Mouse (Mus musculus) liver, embryonic 16.5 days (tissue): ENCODE results near the gene Trim8. TPM values are rescaled to one million over a fixed set of nuclear protein-coding genes. Genes with fewer than 3 reads are reported as not detected.

ENCODE experiments used
- ATAC-seq: fragments of 200-750 bp; cut with Nextera tagmentation; 2 replicates; pipeline ENCODE4 v1.8.0; 2017; ENCODE audit warnings: low read depth, mild to moderate bottlenecking, moderate number of reproducible peaks, moderate library complexity
- H3K27ac ChIP-seq: fragments of 300-500 bp; sonication (generic); 2 replicates; pipeline ENCODE4 v1.5.1; 2014; ENCODE audit warnings: mild to moderate bottlenecking, low read length
- H3K27me3 ChIP-seq: fragments of 300-500 bp; sonication (generic); 2 replicates; pipeline ENCODE4 v1.6.1; 2014; ENCODE audit warnings: low read depth, low read length, mixed read lengths; ENCODE audit not compliant: control insufficient read depth, insufficient read depth
- H3K36me3 ChIP-seq: fragments of 300-500 bp; sonication (generic); 2 replicates; pipeline ENCODE4 v1.6.1; 2014; ENCODE audit warnings: mild to moderate bottlenecking; ENCODE audit not compliant: control insufficient read depth, insufficient read depth
- H3K4me1 ChIP-seq: fragments of 300-500 bp; sonication (generic); 2 replicates; pipeline ENCODE4 v1.6.1; 2014; ENCODE audit warnings: low read depth, low read length, mixed read lengths; ENCODE audit not compliant: control insufficient read depth
- H3K4me2 ChIP-seq: fragments of 300-500 bp; sonication (generic); 2 replicates; pipeline ENCODE4 v1.6.1; 2014; ENCODE audit warnings: low read depth, low read length, mixed read lengths
- H3K4me3 ChIP-seq: fragments of 300-500 bp; sonication (generic); 2 replicates; pipeline ENCODE4 v1.5.1; 2014; ENCODE audit warnings: low read depth, mild to moderate bottlenecking, low read length
- H3K9ac ChIP-seq: fragments of 300-500 bp; sonication (generic); 2 replicates; pipeline ENCODE4 v1.6.1; 2014; ENCODE audit warnings: low read depth, low read length
- H3K9me3 ChIP-seq: fragments of 300-500 bp; sonication (generic); replicated peaks from 2 replicates; pipeline ENCODE4 v1.6.1; 2016; ENCODE audit warnings: low read length; ENCODE audit not compliant: control insufficient read depth
- WGBS: fragments of 180-500 bp; shearing (Covaris S2); extraction: QIAGEN DNeasy Blood & Tissue Kit; methylation state at CpG from one replicate; pipeline ENCODE4 v1.1.7; 2014; ENCODE audit not compliant: insufficient replicate concordance; 5-methylcytosine and 5-hydroxymethylcytosine counted together
- polyA plus RNA-seq: library from polyadenylated mRNA; unstranded; fragments of >200 nt; fragmentation: Nextera tagmentation; extraction: Ambion mirVana; gene quantifications from 2 replicates; pipeline ENCODE4 v1.2.1, GENCODE M21; 2015

The Trim8 gene
- polyA plus RNA-seq, 1 experiment from 2014 or later = 10.5 TPM

DNA sequence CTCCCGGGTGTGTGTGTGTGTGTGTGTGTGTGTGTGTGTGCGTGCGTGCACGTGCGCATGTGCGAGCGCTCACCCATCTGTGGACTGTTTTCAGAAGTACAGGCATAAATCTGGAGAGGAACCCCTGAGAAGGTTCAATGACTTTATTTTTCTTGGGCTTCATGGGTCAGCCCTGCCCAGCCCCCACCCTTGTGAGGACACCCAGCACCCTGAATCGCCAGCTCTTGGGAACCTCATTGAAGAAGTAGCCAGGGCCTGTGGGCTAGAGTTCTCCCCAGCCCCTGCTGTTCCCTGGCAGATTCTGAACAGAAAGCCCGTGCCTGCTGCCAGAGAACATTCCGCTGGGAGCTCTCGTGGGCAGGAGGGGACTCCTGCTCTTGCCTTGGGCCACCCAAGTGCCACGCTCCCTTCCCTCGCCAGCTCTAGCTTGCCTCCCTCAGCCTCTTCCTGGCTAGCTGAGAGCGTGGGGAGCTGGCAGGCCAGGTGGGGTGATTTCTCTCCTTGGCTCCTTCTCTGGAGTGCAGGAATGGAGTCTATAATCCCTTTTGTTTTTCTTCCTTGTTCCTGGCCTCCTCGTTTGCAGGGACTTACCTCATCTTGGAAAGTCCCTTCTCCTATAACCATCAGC lies 17.7 kb upstream of the Trim8 start:
- Histone ChIP-seq H3K9ac (no peak overlapping the region), H3K4me1 (peaks cover 48% of the 10 kb centered on the region), H3K9me3 (no peaks in the 10 kb centered on the region), H3K4me3 (no peak overlapping the region), H3K36me3 (no peaks in the 10 kb centered on the region), H3K27ac (peak overlapping the region; percentile 62; the same call in 1 of the 2 replicates), H3K4me2 (no peak overlapping the region), H3K27me3 (no peaks in the 10 kb centered on the region)
- no peak for ATAC-seq
- 67% methylated on average over 15 of the region's 15 CpGs for WGBS

DNA sequence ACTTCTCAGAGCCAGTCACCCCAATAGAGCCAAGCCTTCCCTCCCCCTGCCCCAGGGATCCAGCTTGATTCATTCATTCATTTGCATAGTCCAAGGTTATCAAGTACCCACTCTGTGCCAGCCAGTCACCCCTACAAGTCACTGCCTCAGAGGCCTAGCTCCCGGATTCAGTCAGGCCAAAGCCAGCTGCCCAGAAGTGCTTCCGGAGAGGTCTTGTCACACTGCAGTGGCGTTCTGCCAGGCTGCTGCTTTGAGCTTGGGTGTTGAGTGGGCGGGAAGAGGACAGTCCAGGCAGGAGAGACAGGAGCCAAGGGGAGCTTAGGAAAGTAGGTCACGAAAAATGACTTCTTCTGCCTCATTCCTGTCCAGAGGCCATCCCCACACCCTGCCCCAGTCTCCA lies 17.0 kb upstream of the Trim8 start:
- Histone ChIP-seq H3K9ac (no peak overlapping the region), H3K4me2 (no peak overlapping the region), H3K9me3 (no peaks in the 10 kb centered on the region), H3K27me3 (no peaks in the 10 kb centered on the region), H3K36me3 (no peaks in the 10 kb centered on the region), H3K4me3 (no peak overlapping the region), H3K27ac (peak overlapping the region; percentile 65), H3K4me1 (peaks cover 46% of the 10 kb centered on the region)
- 73% methylated on average over 5 of the region's 5 CpGs for WGBS
- ATAC-seq = peak; percentile 70

DNA sequence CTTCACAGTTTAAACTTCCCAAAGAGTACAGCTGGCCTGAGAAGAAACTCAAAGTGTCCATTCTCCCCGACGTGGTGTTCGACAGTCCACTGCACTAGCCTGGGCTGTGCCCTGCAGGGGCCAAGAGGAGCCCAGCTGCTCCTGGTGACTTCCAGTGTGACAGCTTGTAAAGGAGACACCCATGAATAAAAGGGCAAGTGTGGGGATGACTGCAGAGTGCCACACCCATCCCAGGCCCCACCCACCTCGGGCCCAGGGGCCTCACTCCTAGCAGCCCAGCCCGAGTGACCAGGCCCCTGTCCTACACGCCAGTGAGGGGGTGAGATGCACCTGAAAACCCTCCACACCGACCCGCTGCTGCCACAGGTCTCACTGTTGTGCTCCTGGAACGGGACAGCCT lies 15.7 kb upstream of the Trim8 start:
- no peak overlapping the region for H3K27ac ChIP-seq
- H3K36me3 ChIP-seq = no peaks in the 10 kb centered on the region
- no peak for ATAC-seq
- H3K27me3 ChIP-seq = no peaks in the 10 kb centered on the region
- no peak overlapping the region for H3K4me3 ChIP-seq
- no peaks in the 10 kb centered on the region for H3K9me3 ChIP-seq
- WGBS = 54% methylated on average over 9 of the region's 9 CpGs
- peaks cover 46% of the 10 kb centered on the region for H3K4me1 ChIP-seq
- H3K9ac ChIP-seq = no peak overlapping the region
- H3K4me2 ChIP-seq = no peak overlapping the region

DNA sequence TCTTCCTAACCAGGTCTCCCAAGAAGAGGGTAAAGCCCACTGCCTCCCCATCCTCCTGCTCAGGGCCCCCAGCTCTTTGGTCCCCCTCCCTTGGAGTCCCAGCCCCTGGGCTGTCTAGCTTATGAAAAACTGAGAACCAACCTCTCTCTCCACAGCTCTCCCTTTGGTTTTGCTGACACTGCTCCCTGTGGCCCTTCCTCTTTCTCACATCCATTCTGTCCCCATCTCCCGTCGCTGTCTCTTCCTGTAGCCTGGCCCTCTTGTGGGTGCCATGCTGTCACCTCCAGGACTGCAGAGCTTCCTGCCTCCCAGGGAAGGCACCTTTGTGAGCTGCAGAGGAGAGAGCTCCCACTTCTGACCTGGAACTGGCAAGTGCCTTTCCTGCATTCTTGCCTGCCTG lies 14.8 kb upstream of the Trim8 start:
- WGBS = 11% methylated on average over 2 of the region's 2 CpGs
- no peak for ATAC-seq
- H3K4me1 ChIP-seq = peaks cover 44% of the 10 kb centered on the region

DNA sequence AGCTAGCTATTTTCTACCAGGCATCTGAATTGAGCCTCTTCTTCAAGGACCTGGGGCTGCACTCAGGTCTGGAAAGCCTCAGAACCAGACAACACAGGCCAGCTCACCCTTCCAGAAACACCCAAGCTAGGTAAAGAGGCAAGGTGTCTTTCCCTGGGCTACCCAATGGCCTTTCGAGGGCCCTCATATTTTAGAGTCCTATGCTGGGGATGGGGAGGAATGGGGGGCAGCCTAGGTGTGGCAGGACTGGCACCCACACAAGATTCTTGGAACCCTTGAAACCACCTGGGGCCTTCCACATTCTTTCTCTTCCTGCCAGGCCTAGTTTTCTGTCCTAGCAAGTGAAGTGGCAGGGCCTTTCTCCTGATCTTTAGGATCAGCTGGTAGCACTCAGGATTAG lies 12.1 kb upstream of the Trim8 start:
- 64% methylated on average over 1 of the region's 1 CpGs for WGBS
- Histone ChIP-seq H3K4me2 (no peak overlapping the region), H3K4me1 (peaks cover 22% of the 10 kb centered on the region)

More for the DNA sequence above, 14.8 kb upstream of the Trim8 start:
- Histone ChIP-seq H3K27ac (0 out of 2 replicates have a peak overlapping the region, but pooled peaks have one; percentile 14), H3K4me2 (no peak overlapping the region), H3K4me3 (no peak overlapping the region), H3K36me3 (no peaks in the 10 kb centered on the region), H3K27me3 (no peaks in the 10 kb centered on the region), H3K9me3 (no peaks in the 10 kb centered on the region), H3K9ac (no peak overlapping the region)

DNA sequence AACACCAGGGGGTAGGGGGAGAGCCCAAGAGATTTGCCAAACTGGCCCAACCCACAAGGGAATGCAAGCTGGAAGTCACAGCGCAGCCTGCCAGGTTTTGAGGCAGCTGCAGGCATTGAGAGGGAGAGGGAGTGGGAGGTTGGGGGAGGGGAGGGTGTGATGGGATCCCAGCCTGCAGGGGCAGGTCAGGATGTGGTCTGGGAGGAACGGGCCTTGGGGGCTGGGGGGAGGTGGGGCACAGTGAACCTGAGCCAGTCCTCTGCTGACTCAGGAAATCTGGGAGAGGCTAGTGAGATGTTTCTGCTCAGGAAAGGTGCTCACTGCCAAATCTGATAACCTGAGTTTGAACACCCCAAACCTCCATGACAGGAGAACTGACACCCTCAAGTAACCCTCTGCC lies 10.9 kb upstream of the Trim8 start:
- Histone ChIP-seq H3K4me1 (peaks cover 12% of the 10 kb centered on the region), H3K27me3 (no peaks in the 10 kb centered on the region), H3K27ac (no peak overlapping the region), H3K9ac (no peak overlapping the region), H3K9me3 (no peaks in the 10 kb centered on the region), H3K4me3 (no peak overlapping the region), H3K4me2 (no peak overlapping the region), H3K36me3 (no peaks in the 10 kb centered on the region)
- 18% methylated on average over 2 of the region's 2 CpGs for WGBS
- ATAC-seq = no peak

More for the DNA sequence above, 12.1 kb upstream of the Trim8 start:
- H3K4me3 ChIP-seq = no peak overlapping the region
- no peak overlapping the region for H3K9ac ChIP-seq
- no peaks in the 10 kb centered on the region for H3K9me3 ChIP-seq
- no peak for ATAC-seq
- H3K27ac ChIP-seq = no peak overlapping the region
- no peaks in the 10 kb centered on the region for H3K36me3 ChIP-seq
- no peaks in the 10 kb centered on the region for H3K27me3 ChIP-seq

DNA sequence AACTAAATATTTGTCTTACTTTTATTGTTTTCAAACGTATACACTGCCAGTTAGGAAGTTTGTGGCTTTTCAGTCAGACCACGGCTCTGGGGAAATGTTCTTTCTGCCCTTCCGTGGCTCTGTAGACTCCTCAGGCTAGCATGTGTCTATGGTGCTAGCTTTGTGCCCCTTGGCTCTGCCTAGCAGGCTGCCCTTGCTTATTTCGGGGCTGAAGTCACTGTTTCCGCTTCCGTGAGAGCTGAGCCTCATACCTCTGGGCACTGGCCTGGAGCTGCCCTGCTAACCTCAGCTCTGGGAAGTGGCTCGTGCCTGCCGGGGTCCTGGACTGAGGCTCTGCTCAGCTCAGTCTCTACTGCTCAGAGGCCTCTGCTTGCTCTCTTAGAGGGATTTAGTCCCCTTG lies 6.4 kb upstream of the Trim8 start:
- Histone ChIP-seq H3K4me2 (no peak overlapping the region), H3K9me3 (no peaks in the 10 kb centered on the region), H3K9ac (no peak overlapping the region), H3K27me3 (no peaks in the 10 kb centered on the region), H3K27ac (no peak overlapping the region), H3K4me1 (peaks cover 8% of the 10 kb centered on the region), H3K36me3 (no peaks in the 10 kb centered on the region), H3K4me3 (no peak overlapping the region)
- 50% methylated on average over 8 of the region's 8 CpGs for WGBS
- no peak for ATAC-seq

DNA sequence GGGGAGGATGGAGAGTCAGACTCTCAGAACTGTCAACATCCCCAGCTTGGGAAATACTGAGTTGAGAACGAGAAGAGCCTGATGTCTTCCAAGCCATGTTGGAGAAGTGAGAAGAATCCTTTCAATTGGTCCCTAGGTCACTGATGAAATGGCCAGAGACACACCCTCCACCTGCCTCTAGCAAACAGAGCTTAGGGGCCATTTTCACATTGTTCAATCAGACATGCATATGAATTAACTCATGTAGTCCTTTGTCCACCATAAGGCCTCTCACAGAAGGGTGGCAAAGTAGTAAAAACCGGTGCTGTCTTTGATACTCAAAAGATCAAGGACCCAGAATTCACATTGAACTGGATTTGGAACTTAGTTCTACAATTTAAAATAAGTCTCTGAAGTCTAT lies 4.3 kb upstream of the Trim8 start:
- Histone ChIP-seq H3K4me1 (peaks cover 8% of the 10 kb centered on the region), H3K27ac (no peak overlapping the region), H3K36me3 (no peaks in the 10 kb centered on the region), H3K4me3 (no peak overlapping the region), H3K9ac (no peak overlapping the region), H3K9me3 (no peaks in the 10 kb centered on the region), H3K27me3 (no peaks in the 10 kb centered on the region), H3K4me2 (no peak overlapping the region)
- 65% methylated on average over 2 of the region's 2 CpGs for WGBS
- no peak for ATAC-seq

DNA sequence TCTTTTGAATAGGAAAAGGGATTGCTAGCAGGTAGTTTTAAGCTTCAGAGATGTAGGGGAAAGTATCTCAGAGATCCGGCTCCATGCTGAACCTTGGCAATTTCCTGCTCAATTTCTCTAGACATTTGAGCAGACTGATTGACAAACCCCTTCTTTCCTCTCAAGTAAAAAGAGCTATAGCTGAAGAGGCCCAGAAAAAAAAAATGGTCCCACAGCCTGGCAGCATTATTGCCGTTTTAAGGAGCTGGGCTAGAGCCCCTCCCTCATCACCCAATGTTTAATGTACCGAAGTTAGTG lies 2.0 kb upstream of the Trim8 start:
- no peaks in the 10 kb centered on the region for H3K27me3 ChIP-seq
- H3K4me1 ChIP-seq = peaks cover 19% of the 10 kb centered on the region
- H3K4me3 ChIP-seq = peak overlapping the region; percentile 85
- 6% methylated on average over 3 of the region's 3 CpGs for WGBS
- peak overlapping the region; percentile 98 for H3K4me2 ChIP-seq
- H3K9ac ChIP-seq = no peak overlapping the region
- ATAC-seq = no peak
- H3K36me3 ChIP-seq = no peaks in the 10 kb centered on the region
- no peaks in the 10 kb centered on the region for H3K9me3 ChIP-seq
- H3K27ac ChIP-seq = peak overlapping the region; percentile 73
